Mouse (Mus musculus) lung, adult 2 months (tissue): Measurements from ENCODE around the gene Il2.

Source experiments
- CTCF ChIP-seq: fragments of 200-500 bp; IDR thresholded peaks from 2 replicates; pipeline ENCODE4 v1.5.1; 2011; ENCODE audit warnings: mild to moderate bottlenecking, low read length, control low read depth; ENCODE audit not compliant: insufficient read depth
- POLR2A ChIP-seq: fragments of 200-500 bp; IDR thresholded peaks from 2 replicates; pipeline ENCODE4 v1.6.1; 2011; ENCODE audit warnings: low read depth, mild to moderate bottlenecking, control low read depth, low read length, borderline replicate concordance; ENCODE audit errors: extremely low read depth

DNA sequence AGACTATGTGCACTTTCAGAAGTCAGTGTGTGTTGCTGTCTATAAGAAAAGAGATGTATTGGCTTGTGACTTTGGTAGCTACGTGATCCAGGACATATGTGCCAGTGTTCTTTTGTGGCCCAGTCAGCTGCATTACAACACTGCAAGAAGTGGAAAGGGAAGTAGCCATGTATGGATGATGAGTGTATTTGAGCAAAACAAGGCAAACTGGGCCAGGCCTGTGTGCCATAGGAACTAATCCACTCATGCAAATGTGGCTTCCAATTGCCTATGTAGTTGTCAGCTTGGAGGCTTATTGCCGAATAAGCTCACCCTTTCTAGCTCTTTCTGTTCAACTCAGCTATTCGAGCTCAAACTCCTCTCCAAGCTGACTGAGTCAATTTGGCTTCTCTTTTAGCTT is 13.4 kb upstream of the Il2 start:
- TF ChIP-seq CTCF, result no peak
- no peak for TF ChIP-seq POLR2A
